Mouse (Mus musculus): ENCODE data around the gene Sat2. TPM values are rescaled to one million over a fixed set of nuclear protein-coding genes. Genes with fewer than 3 reads are reported as not detected.

Gene Sat2
- 3.1 TPM for polyA plus RNA-seq (2015; fragmentation: Illumina TruSeq; extraction: RNeasy Lipid Tissue Mini Kit (QIAGEN cat#74804); ENCODE audit: insufficient read depth, low replicate concordance)

GRCm38 (mm10) chr11:69621571-69622268 lies at the start of gene Sat2:
Sat2 (plus strand) TSS chr11:69622024.

GRCm38 (mm10) chr11:69580091-69580514 lies 41.7 kb upstream of the Sat2 start, which contains the start of the genes Wrap53 and Trp53:
Wrap53 (minus strand) TSS chr11:69580255.
Trp53 (plus strand) TSS chr11:69580359.

GRCm38 (mm10) chr11:69605726-69606490 lies 15.9 kb upstream of the Sat2 start, which contains the start of gene Atp1b2:
Atp1b2 (minus strand) TSS chr11:69605942.

GRCm38 (mm10) chr11:69617805-69618204 lies 4.0 kb upstream of the Sat2 start, which contains the start of gene Shbg:
Shbg (minus strand) TSS chr11:69617905.

GRCm38 (mm10) chr11:69632284-69633089 lies 10.7 kb downstream of the Sat2 start, which contains the start of gene Fxr2:
Fxr2 (plus strand) TSS chr11:69632990.

GRCm38 (mm10) chr11:69655264-69656064 lies 33.6 kb downstream of the Sat2 start, which contains the start of gene Sox15:
Sox15 (plus strand) TSS chr11:69655314.

GRCm38 (mm10) chr11:69662213-69662966 lies 40.6 kb downstream of the Sat2 start, which contains the start of gene Mpdu1:
Mpdu1 (minus strand) TSS chr11:69662642.

GRCm38 (mm10) chr11:69665961-69666664 lies 44.3 kb downstream of the Sat2 start, which contains the start of gene Cd68:
Cd68 (minus strand) TSS chr11:69666153.

GRCm38 (mm10) chr11:69672211-69672706 lies 50.4 kb downstream of the Sat2 start, which contains the start of gene Eif4a1:
Eif4a1 (minus strand) TSS chr11:69672423.

Other genes with a start within 250 kb of the Sat2 start
- gene Naa38, start 226.5 kb upstream of the Sat2 start, polyA plus RNA-seq (2015; fragmentation: Illumina TruSeq; extraction: RNeasy Lipid Tissue Mini Kit (QIAGEN cat#74804); ENCODE audit: insufficient read depth, low replicate concordance), result 48.9 TPM
- 35.9 TPM for gene Cyb5d1, start 226.4 kb upstream of the Sat2 start, polyA plus RNA-seq (2015; fragmentation: Illumina TruSeq; extraction: RNeasy Lipid Tissue Mini Kit (QIAGEN cat#74804); ENCODE audit: insufficient read depth, low replicate concordance)
- gene Tmem88, start 223.8 kb upstream of the Sat2 start, polyA plus RNA-seq (2015; fragmentation: Illumina TruSeq; extraction: RNeasy Lipid Tissue Mini Kit (QIAGEN cat#74804); ENCODE audit: insufficient read depth, low replicate concordance), result 2.4 TPM
- gene Kdm6b, start 208.3 kb upstream of the Sat2 start, polyA plus RNA-seq (2015; fragmentation: Illumina TruSeq; extraction: RNeasy Lipid Tissue Mini Kit (QIAGEN cat#74804); ENCODE audit: insufficient read depth, low replicate concordance), result 8.9 TPM
- 0.51 TPM for gene Dnah2, start 72.9 kb upstream of the Sat2 start, polyA plus RNA-seq (2015; fragmentation: Illumina TruSeq; extraction: RNeasy Lipid Tissue Mini Kit (QIAGEN cat#74804); ENCODE audit: insufficient read depth, low replicate concordance)
- gene Efnb3, start 61.8 kb upstream of the Sat2 start, polyA plus RNA-seq (2015; fragmentation: Illumina TruSeq; extraction: RNeasy Lipid Tissue Mini Kit (QIAGEN cat#74804); ENCODE audit: insufficient read depth, low replicate concordance), result 0.88 TPM
- gene Wrap53, start 41.8 kb upstream of the Sat2 start, polyA plus RNA-seq (2015; fragmentation: Illumina TruSeq; extraction: RNeasy Lipid Tissue Mini Kit (QIAGEN cat#74804); ENCODE audit: insufficient read depth, low replicate concordance), result 7.7 TPM
- gene Trp53, start 41.7 kb upstream of the Sat2 start, polyA plus RNA-seq (2015; fragmentation: Illumina TruSeq; extraction: RNeasy Lipid Tissue Mini Kit (QIAGEN cat#74804); ENCODE audit: insufficient read depth, low replicate concordance), result 99.7 TPM
- gene Atp1b2, start 16.1 kb upstream of the Sat2 start, polyA plus RNA-seq (2015; fragmentation: Illumina TruSeq; extraction: RNeasy Lipid Tissue Mini Kit (QIAGEN cat#74804); ENCODE audit: insufficient read depth, low replicate concordance), result 15.0 TPM
- not detected for gene Shbg, start 4.1 kb upstream of the Sat2 start, polyA plus RNA-seq (2015; fragmentation: Illumina TruSeq; extraction: RNeasy Lipid Tissue Mini Kit (QIAGEN cat#74804); ENCODE audit: insufficient read depth, low replicate concordance)
- 49.8 TPM for gene Fxr2, start 11.0 kb downstream of the Sat2 start, polyA plus RNA-seq (2015; fragmentation: Illumina TruSeq; extraction: RNeasy Lipid Tissue Mini Kit (QIAGEN cat#74804); ENCODE audit: insufficient read depth, low replicate concordance)
- not detected for gene Sox15, start 33.3 kb downstream of the Sat2 start, polyA plus RNA-seq (2015; fragmentation: Illumina TruSeq; extraction: RNeasy Lipid Tissue Mini Kit (QIAGEN cat#74804); ENCODE audit: insufficient read depth, low replicate concordance)
- gene Mpdu1, start 40.6 kb downstream of the Sat2 start, polyA plus RNA-seq (2015; fragmentation: Illumina TruSeq; extraction: RNeasy Lipid Tissue Mini Kit (QIAGEN cat#74804); ENCODE audit: insufficient read depth, low replicate concordance), result 58.3 TPM
- 75.0 TPM for gene Cd68, start 44.1 kb downstream of the Sat2 start, polyA plus RNA-seq (2015; fragmentation: Illumina TruSeq; extraction: RNeasy Lipid Tissue Mini Kit (QIAGEN cat#74804); ENCODE audit: insufficient read depth, low replicate concordance)
- gene Eif4a1, start 50.4 kb downstream of the Sat2 start, polyA plus RNA-seq (2015; fragmentation: Illumina TruSeq; extraction: RNeasy Lipid Tissue Mini Kit (QIAGEN cat#74804); ENCODE audit: insufficient read depth, low replicate concordance), result 820 TPM
- gene Senp3, start 60.1 kb downstream of the Sat2 start, polyA plus RNA-seq (2015; fragmentation: Illumina TruSeq; extraction: RNeasy Lipid Tissue Mini Kit (QIAGEN cat#74804); ENCODE audit: insufficient read depth, low replicate concordance), result 194 TPM
- gene Tnfsf13, start 63.8 kb downstream of the Sat2 start, polyA plus RNA-seq (2015; fragmentation: Illumina TruSeq; extraction: RNeasy Lipid Tissue Mini Kit (QIAGEN cat#74804); ENCODE audit: insufficient read depth, low replicate concordance), result 17.3 TPM
- gene Tnfsf12, start 73.8 kb downstream of the Sat2 start, polyA plus RNA-seq (2015; fragmentation: Illumina TruSeq; extraction: RNeasy Lipid Tissue Mini Kit (QIAGEN cat#74804); ENCODE audit: insufficient read depth, low replicate concordance), result 12.0 TPM
- 7.2 TPM for gene Tnfsfm13, start 74.1 kb downstream of the Sat2 start, polyA plus RNA-seq (2015; fragmentation: Illumina TruSeq; extraction: RNeasy Lipid Tissue Mini Kit (QIAGEN cat#74804); ENCODE audit: insufficient read depth, low replicate concordance)
- 121 TPM for gene Polr2a, start 136.6 kb downstream of the Sat2 start, polyA plus RNA-seq (2015; fragmentation: Illumina TruSeq; extraction: RNeasy Lipid Tissue Mini Kit (QIAGEN cat#74804); ENCODE audit: insufficient read depth, low replicate concordance)
- not detected for gene Slc35g3, start 139.9 kb downstream of the Sat2 start, polyA plus RNA-seq (2015; fragmentation: Illumina TruSeq; extraction: RNeasy Lipid Tissue Mini Kit (QIAGEN cat#74804); ENCODE audit: insufficient read depth, low replicate concordance)
- 27.8 TPM for gene Zbtb4, start 143.9 kb downstream of the Sat2 start, polyA plus RNA-seq (2015; fragmentation: Illumina TruSeq; extraction: RNeasy Lipid Tissue Mini Kit (QIAGEN cat#74804); ENCODE audit: insufficient read depth, low replicate concordance)
- gene Chrnb1, start 173.9 kb downstream of the Sat2 start, polyA plus RNA-seq (2015; fragmentation: Illumina TruSeq; extraction: RNeasy Lipid Tissue Mini Kit (QIAGEN cat#74804); ENCODE audit: insufficient read depth, low replicate concordance), result 10.8 TPM
- gene Fgf11, start 179.8 kb downstream of the Sat2 start, polyA plus RNA-seq (2015; fragmentation: Illumina TruSeq; extraction: RNeasy Lipid Tissue Mini Kit (QIAGEN cat#74804); ENCODE audit: insufficient read depth, low replicate concordance), result 2.2 TPM
- gene Tmem102, start 183.6 kb downstream of the Sat2 start, polyA plus RNA-seq (2015; fragmentation: Illumina TruSeq; extraction: RNeasy Lipid Tissue Mini Kit (QIAGEN cat#74804); ENCODE audit: insufficient read depth, low replicate concordance), result not detected
- not detected for gene Gm39566, start 193.3 kb downstream of the Sat2 start, polyA plus RNA-seq (2015; fragmentation: Illumina TruSeq; extraction: RNeasy Lipid Tissue Mini Kit (QIAGEN cat#74804); ENCODE audit: insufficient read depth, low replicate concordance)
- not detected for gene Spem2, start 196.4 kb downstream of the Sat2 start, polyA plus RNA-seq (2015; fragmentation: Illumina TruSeq; extraction: RNeasy Lipid Tissue Mini Kit (QIAGEN cat#74804); ENCODE audit: insufficient read depth, low replicate concordance)
- not detected for gene Spem1, start 200.2 kb downstream of the Sat2 start, polyA plus RNA-seq (2015; fragmentation: Illumina TruSeq; extraction: RNeasy Lipid Tissue Mini Kit (QIAGEN cat#74804); ENCODE audit: insufficient read depth, low replicate concordance)
- gene Nlgn2, start 215.8 kb downstream of the Sat2 start, polyA plus RNA-seq (2015; fragmentation: Illumina TruSeq; extraction: RNeasy Lipid Tissue Mini Kit (QIAGEN cat#74804); ENCODE audit: insufficient read depth, low replicate concordance), result 4.4 TPM
- 87.3 TPM for gene Tmem256, start 216.5 kb downstream of the Sat2 start, polyA plus RNA-seq (2015; fragmentation: Illumina TruSeq; extraction: RNeasy Lipid Tissue Mini Kit (QIAGEN cat#74804); ENCODE audit: insufficient read depth, low replicate concordance)
- 11.9 TPM for gene Plscr3, start 224.4 kb downstream of the Sat2 start, polyA plus RNA-seq (2015; fragmentation: Illumina TruSeq; extraction: RNeasy Lipid Tissue Mini Kit (QIAGEN cat#74804); ENCODE audit: insufficient read depth, low replicate concordance)
- gene Tnk1, start 236.7 kb downstream of the Sat2 start, polyA plus RNA-seq (2015; fragmentation: Illumina TruSeq; extraction: RNeasy Lipid Tissue Mini Kit (QIAGEN cat#74804); ENCODE audit: insufficient read depth, low replicate concordance), result 0.26 TPM

Measured in spleen, adult 10 weeks (tissue).